Comparison of ENCODE assay signal across 19 mouse cellular contexts in the genomic region with DNA sequence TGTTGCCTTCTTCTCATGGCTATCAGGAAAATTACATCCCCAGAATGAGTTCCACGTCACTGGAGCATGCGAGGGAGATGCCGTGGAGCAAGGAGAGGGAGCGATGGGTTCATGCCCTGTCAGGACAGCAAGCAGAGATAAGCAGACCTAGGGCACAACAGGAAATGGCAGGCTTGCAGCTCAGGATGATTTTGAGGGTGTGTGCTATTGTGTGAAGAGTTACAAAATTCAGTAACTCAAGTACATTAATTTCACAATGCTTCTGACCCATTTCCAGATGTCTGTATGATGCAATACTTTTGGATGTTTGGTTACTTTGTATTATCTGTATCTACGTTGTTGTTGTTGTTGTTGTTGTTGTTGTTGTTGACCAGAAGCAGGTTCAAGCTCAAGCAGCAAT. TPM values are rescaled to one million over a fixed set of nuclear protein-coding genes. Genes with fewer than 3 reads are reported as not detected.
A peak's percentile ranks its signal among the peaks of the same experiment; 100 is the strongest.
DNase-seq lines count a peak whose midpoint lies in the region; ATAC-seq and TF ChIP-seq lines count a peak whose summit lies in the region.
"Had no signal": no experiment of that assay in that cellular context is flagged by ENCODE, and none has a peak within 500 bp of the region (broad histone marks: within the 10 kb centered on the region; RNA-seq: fewer than 3 reads in every experiment).

No protein-coding gene starts in this region.

- TF ChIP-seq POLR2A in liver, adult 2 months (IDR thresholded peaks at IDR 0.05; ENCODE audit: extremely low read depth, insufficient read depth, low read length), result no peak

- no peak overlapping the region for H3K9ac ChIP-seq in liver, adult 2 months (ENCODE audit: low read depth, low read length)
- no peak overlapping the region for H3K9ac ChIP-seq in liver, embryonic 11.5 days (ENCODE audit: low read depth, low read length)
- no peak overlapping the region for H3K9ac ChIP-seq in forebrain, embryonic 15.5 days (replicated peaks)
- H3K9ac ChIP-seq: embryonic facial prominence, embryonic 12.5 days; hindbrain, embryonic 12.5 days had no signal

- H3K4me1 ChIP-seq in liver, adult 2 months (ENCODE audit: control insufficient read depth, insufficient read depth, low read length), result 0 out of 2 replicates have a peak, but pooled peaks cover 3% of the 10 kb centered on the region
- peaks cover 13% of the 10 kb centered on the region for H3K4me1 ChIP-seq in liver, embryonic 11.5 days (replicated peaks; ENCODE audit: control insufficient read depth, insufficient read depth, low read length)
- H3K4me1 ChIP-seq in megakaryocyte, embryonic 14.5 days, result peaks cover 86% of the 10 kb centered on the region
- peaks cover 14% of the 10 kb centered on the region for H3K4me1 ChIP-seq in forebrain, embryonic 15.5 days

- no peak overlapping the region for H3K27ac ChIP-seq in liver, adult 2 months (replicated peaks; ENCODE audit: insufficient read depth, low read depth, low read length)
- H3K27ac ChIP-seq in liver, embryonic 11.5 days (ENCODE audit: low read depth, low read length), result no peak overlapping the region
- H3K27ac ChIP-seq in forebrain, embryonic 15.5 days (replicated peaks), result no peak overlapping the region
- H3K27ac ChIP-seq: embryonic facial prominence, embryonic 12.5 days; heart, embryonic 10.5 days; hindbrain, embryonic 12.5 days had no signal

- H3K4me3 ChIP-seq in liver, adult 2 months (ENCODE audit: insufficient read depth, low read depth, low read length), result no peak overlapping the region
- no peak overlapping the region for H3K4me3 ChIP-seq in liver, embryonic 11.5 days (ENCODE audit: low read depth, low read length)
- H3K4me3 ChIP-seq in megakaryocyte, embryonic 14.5 days (replicated peaks), result peak overlapping the region; percentile 84
- H3K4me3 ChIP-seq in forebrain, embryonic 15.5 days, result no peak overlapping the region
- H3K4me3 ChIP-seq: embryonic facial prominence, embryonic 12.5 days; heart, embryonic 10.5 days; hindbrain, embryonic 12.5 days had no signal

- 56% methylated on average over 5 of the region's 5 CpGs for WGBS in liver, adult 2 months
- 40% methylated on average over 5 of the region's 5 CpGs for WGBS in liver, embryonic 11.5 days
- 90% methylated on average over 5 of the region's 5 CpGs for WGBS in forebrain, embryonic 15.5 days

- no peak overlapping the region for H3K4me2 ChIP-seq in liver, embryonic 11.5 days
- no peak overlapping the region for H3K4me2 ChIP-seq in forebrain, embryonic 15.5 days (replicated peaks)
- H3K4me2 ChIP-seq: embryonic facial prominence, embryonic 12.5 days; hindbrain, embryonic 12.5 days had no signal

- no peaks in the 10 kb centered on the region for H3K36me3 ChIP-seq in liver, adult 2 months (ENCODE audit: control insufficient read depth, insufficient read depth, low read length)
- H3K36me3 ChIP-seq in liver, embryonic 11.5 days (ENCODE audit: control insufficient read depth, insufficient read depth, low read length), result no peaks in the 10 kb centered on the region
- no peaks in the 10 kb centered on the region for H3K36me3 ChIP-seq in megakaryocyte, embryonic 14.5 days (replicated peaks; ENCODE audit: low read length)
- no peaks in the 10 kb centered on the region for H3K36me3 ChIP-seq in forebrain, embryonic 15.5 days
- H3K36me3 ChIP-seq: embryonic facial prominence, embryonic 12.5 days; heart, embryonic 10.5 days; hindbrain, embryonic 12.5 days had no signal

- no peaks in the 10 kb centered on the region for H3K79me2 ChIP-seq in liver, adult 2 months (ENCODE audit: control insufficient read depth, insufficient read depth, low read length)

- DNase-seq in liver, adult 2 months (ENCODE audit: extremely low read depth, low read depth, low spot score), result peak; percentile 56
- DNase-seq in liver, embryonic 11.5 days (ENCODE audit: low spot score), result no peak
- peak; percentile 85 for DNase-seq in adipocyte (ENCODE audit: low spot score)
- DNase-seq in right cerebral cortex, postnatal 10 days (ENCODE audit: low spot score in 2 of 2), result no peak
- DNase-seq in thymus, postnatal 36 days, result no peak
- DNase-seq: adrenal gland, postnatal 14 days; cerebellum, adult 2 months; cerebellum, postnatal 10 days; gastrocnemius, postnatal 36 days; heart, postnatal 10 days; heart, postnatal 4 days had no signal

- no peak; the same call in 1 of the 2 replicates for ATAC-seq in liver, embryonic 11.5 days (replicated peaks; ENCODE audit: low FRiP score)
- ATAC-seq in forebrain, embryonic 15.5 days (replicated peaks), result no peak
- ATAC-seq: forebrain, embryonic 16.5 days; hindbrain, embryonic 16.5 days; inflammation-experienced regulatory T-cells, adult 6 months had no signal

- H3K27me3 ChIP-seq in liver, adult 2 months (ENCODE audit: control insufficient read depth, insufficient read depth, low read length), result no peaks in the 10 kb centered on the region
- H3K27me3 ChIP-seq in liver, embryonic 11.5 days (replicated peaks; ENCODE audit: control insufficient read depth, insufficient read depth, low read length), result no peaks in the 10 kb centered on the region
- no peaks in the 10 kb centered on the region for H3K27me3 ChIP-seq in megakaryocyte, embryonic 14.5 days (replicated peaks)
- H3K27me3 ChIP-seq in forebrain, embryonic 15.5 days, result 0 out of 2 replicates have a peak, but pooled peaks cover 3% of the 10 kb centered on the region
- H3K27me3 ChIP-seq: embryonic facial prominence, embryonic 12.5 days; hindbrain, embryonic 12.5 days had no signal

- H3K9me3 ChIP-seq in liver, embryonic 11.5 days (ENCODE audit: control insufficient read depth, low read length), result no peaks in the 10 kb centered on the region
- no peaks in the 10 kb centered on the region for H3K9me3 ChIP-seq in megakaryocyte, embryonic 14.5 days
- H3K9me3 ChIP-seq in forebrain, embryonic 15.5 days, result no peaks in the 10 kb centered on the region
- H3K9me3 ChIP-seq: embryonic facial prominence, embryonic 12.5 days; heart, embryonic 10.5 days; hindbrain, embryonic 12.5 days had no signal

- TF ChIP-seq CTCF in liver, adult 2 months (IDR thresholded peaks at IDR 0.05; ENCODE audit: low read depth, low read length), result no peak

RNA-seq across cellular contexts. Expression of gene Itga6, which starts 22.5 kb away (rescaled TPM):
- total RNA-seq in liver, adult 2 months (2014; rRNA removed), result 5.1 and 6.1 TPM in 2 replicates
- 2.2 and 2.4 TPM in 2 replicates for polyA plus RNA-seq in liver, adult 2 months (2012; rRNA removed)
- polyA plus RNA-seq in liver, embryonic 11.5 days (2014; fragmentation: Nextera tagmentation; extraction: Ambion mirVana), result 22.3 and 24.2 TPM in 2 replicates
- 75.0 and 110 TPM in 2 replicates for polyA plus RNA-seq in megakaryocyte, embryonic 14.5 days (2012; ENCODE audit: insufficient read depth, low replicate concordance)
- 25.7 TPM in 2 replicates for polyA plus RNA-seq in forebrain, embryonic 15.5 days (2015; fragmentation: Nextera tagmentation; extraction: Ambion mirVana)

Comparison
In these comparisons a context has a peak if more than half of its experiments do, and no peak if none do; other contexts are left out.
1. DNase-seq: peak in liver, adult 2 months (single experiment) and adipocyte (single experiment); none in liver, embryonic 11.5 days (single experiment), right cerebral cortex, postnatal 10 days (0 of 2) and thymus, postnatal 36 days (0 of 2).